Mouse (Mus musculus): ENCODE measurements around the gene Pdlim4. TPM values are rescaled to one million over a fixed set of nuclear protein-coding genes. Genes with fewer than 3 reads are reported as not detected.

Pdlim4 gene
- polyA plus RNA-seq, 1 experiment from 2014 or later = 27.8 TPM

DNA sequence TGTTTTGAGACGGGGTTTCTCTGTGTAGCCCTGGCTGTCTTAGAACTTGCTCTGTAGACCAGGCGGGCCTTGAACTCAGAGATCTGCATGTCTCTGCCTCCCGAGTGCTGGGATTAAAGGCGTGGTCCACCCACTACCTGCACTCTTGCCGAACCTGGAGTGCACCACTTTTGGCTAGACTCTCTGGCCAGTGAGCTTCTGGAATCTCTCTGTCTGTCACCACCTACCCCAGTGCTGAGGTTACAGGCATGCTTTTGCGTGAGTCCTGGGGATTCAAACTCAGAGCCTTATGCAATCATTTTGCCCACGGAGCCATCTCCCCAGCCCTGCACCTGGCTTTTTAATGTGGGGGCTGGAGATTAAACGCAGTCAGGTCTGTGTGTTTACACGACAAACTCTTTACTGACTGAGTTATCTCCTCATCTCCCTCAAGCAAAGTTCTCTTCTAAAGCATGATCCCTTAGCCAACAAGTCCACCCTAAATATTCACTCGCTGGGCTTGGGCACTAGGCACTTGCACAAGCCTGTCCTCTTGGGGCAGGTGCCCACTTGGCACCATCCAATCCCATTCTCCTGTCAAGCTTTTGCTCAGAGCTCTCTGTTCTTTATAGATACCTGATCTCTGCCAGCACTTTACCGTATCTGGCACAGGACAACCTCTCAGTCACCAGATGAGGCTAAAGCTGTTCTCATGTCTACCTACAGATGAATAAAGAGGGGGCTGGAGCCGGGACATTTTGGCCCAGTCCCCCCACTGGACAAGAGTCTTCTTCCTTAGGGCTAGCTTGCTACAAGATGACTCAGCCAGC, 3.5 kb downstream of the Pdlim4 start:
- no peak for DNase-seq (ENCODE audit: low spot score)
- H3K36me3 ChIP-seq = no peaks in the 10 kb centered on the region
- no peak overlapping the region for H3K27ac ChIP-seq
- no peak overlapping the region for H3K4me3 ChIP-seq
- peaks cover 53% of the 10 kb centered on the region for H3K4me1 ChIP-seq
- WGBS = 68% methylated on average over 12 of the region's 12 CpGs
- H3K27me3 ChIP-seq (ENCODE audit: insufficient read depth, poor library complexity, severe bottlenecking) = peaks cover 59% of the 10 kb centered on the region
- no peaks in the 10 kb centered on the region for H3K9me3 ChIP-seq

GRCm38 (mm10) chr11:54064412-54064978, 4.3 kb downstream of the Pdlim4 start:
- no peak overlapping the region for H3K4me3 ChIP-seq
- H3K36me3 ChIP-seq = no peaks in the 10 kb centered on the region
- H3K27ac ChIP-seq = peak overlapping the region; percentile 44; the same call in 1 of the 2 replicates
- peaks cover 61% of the 10 kb centered on the region for H3K4me1 ChIP-seq
- H3K9me3 ChIP-seq = no peaks in the 10 kb centered on the region
- WGBS = 39% methylated on average over 3 of the region's 3 CpGs
- DNase-seq (ENCODE audit: low spot score) = no peak
- peaks cover 58% of the 10 kb centered on the region for H3K27me3 ChIP-seq (ENCODE audit: insufficient read depth, poor library complexity, severe bottlenecking)

DNA sequence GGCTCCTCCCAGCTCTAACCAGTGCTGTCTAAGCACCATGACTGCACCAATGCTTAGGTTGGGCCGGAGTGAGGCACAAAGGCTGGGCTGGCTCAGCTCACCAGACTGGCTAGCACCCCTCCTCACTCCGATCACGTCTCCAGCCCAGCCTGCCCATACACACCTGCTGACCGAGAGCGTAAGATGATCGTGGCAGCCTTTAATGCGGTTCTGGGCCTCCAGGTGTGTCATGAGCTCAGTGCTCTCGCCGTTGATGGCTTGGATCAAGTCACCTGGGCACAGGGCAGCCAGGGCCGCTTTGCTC, 5.4 kb downstream of the Pdlim4 start:
- 87% methylated on average over 10 of the region's 10 CpGs for WGBS
- Histone ChIP-seq H3K9me3 (no peaks in the 10 kb centered on the region), H3K27me3 (ENCODE audit: insufficient read depth, poor library complexity, severe bottlenecking) (peaks cover 51% of the 10 kb centered on the region), H3K36me3 (no peaks in the 10 kb centered on the region), H3K4me3 (no peak overlapping the region), H3K27ac (no peak overlapping the region), H3K4me1 (peaks cover 64% of the 10 kb centered on the region)
- DNase-seq (ENCODE audit: low spot score) = no peak

DNA sequence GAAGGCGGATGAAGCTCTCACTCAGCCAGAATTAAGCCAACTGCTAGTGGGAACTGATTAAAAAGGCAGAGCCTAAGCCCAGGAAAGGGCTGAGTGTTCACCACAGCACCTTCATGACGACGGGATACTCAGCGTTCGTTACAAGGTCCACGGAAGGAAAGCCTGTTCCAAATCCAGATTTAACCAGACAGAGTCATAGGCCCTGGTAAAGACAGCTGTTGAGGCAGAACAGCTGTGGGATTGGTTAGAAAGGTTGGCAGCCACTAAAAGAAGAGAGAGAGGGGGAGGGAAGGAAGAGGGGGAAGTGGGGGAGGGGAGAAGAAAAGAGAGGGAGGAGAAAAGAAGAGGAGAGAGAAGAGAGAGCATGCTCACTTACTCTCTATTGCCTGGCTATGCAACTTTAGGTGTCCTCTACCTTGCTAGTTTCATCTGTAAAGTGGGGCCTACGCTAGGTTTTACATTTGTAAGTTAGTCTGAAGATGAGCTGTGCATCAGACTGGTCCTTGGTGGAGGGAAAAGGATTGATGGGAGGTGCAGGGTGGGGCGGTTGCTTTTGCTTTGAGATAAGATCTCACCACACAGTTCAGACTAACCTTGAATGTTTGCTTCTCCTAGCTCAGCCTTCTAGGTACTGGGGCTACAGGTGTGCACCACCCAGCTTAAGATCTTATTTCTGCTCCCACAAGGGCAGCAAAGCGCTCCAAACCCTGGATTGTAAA, 5.9 kb downstream of the Pdlim4 start:
- H3K9me3 ChIP-seq = no peaks in the 10 kb centered on the region
- H3K27ac ChIP-seq = no peak overlapping the region; the same call in 1 of the 2 replicates
- no peak for DNase-seq (ENCODE audit: low spot score)
- H3K4me3 ChIP-seq = no peak overlapping the region
- peaks cover 45% of the 10 kb centered on the region for H3K27me3 ChIP-seq (ENCODE audit: insufficient read depth, poor library complexity, severe bottlenecking)
- no peaks in the 10 kb centered on the region for H3K36me3 ChIP-seq
- H3K4me1 ChIP-seq = peaks cover 64% of the 10 kb centered on the region
- 71% methylated on average over 9 of the region's 9 CpGs for WGBS

DNA sequence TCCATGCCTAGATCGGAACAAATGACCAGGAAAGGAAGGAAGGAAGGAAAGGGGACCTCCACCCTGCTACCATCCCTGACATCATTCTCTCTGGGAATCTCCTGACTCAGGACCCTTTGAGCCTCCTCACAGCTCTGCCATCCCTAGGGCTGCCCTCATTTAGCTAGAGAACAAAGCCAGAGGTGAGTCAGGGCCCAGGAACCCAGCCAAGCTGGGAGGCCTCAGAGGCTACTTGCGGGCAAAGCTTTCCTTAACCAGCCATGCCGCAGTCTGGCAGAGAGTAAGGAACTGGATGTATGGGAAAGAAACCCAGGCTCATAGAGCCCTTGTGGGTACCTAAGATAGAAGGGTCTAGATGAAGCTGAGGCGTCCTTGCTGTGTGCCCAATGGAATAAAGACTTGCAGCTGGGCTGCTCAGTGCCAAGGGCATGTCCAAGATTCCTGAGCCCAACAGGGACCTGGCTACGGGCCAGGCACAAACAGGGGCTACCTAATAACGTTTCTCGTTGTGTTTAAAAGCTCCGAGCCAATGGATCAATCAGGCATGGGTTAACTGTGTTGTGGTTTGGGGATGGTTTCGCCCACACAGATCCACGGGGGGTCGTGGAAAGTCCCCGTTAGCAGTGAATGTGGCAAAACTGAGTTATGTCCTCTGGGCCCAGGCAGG, 6.6 kb downstream of the Pdlim4 start:
- no peak overlapping the region for H3K4me3 ChIP-seq
- no peaks in the 10 kb centered on the region for H3K9me3 ChIP-seq
- WGBS = 82% methylated on average over 12 of the region's 12 CpGs
- no peaks in the 10 kb centered on the region for H3K36me3 ChIP-seq
- DNase-seq (ENCODE audit: low spot score) = no peak
- peaks cover 43% of the 10 kb centered on the region for H3K27me3 ChIP-seq (ENCODE audit: insufficient read depth, poor library complexity, severe bottlenecking)
- H3K27ac ChIP-seq = no peak overlapping the region; the same call in 1 of the 2 replicates
- peaks cover 64% of the 10 kb centered on the region for H3K4me1 ChIP-seq

DNA sequence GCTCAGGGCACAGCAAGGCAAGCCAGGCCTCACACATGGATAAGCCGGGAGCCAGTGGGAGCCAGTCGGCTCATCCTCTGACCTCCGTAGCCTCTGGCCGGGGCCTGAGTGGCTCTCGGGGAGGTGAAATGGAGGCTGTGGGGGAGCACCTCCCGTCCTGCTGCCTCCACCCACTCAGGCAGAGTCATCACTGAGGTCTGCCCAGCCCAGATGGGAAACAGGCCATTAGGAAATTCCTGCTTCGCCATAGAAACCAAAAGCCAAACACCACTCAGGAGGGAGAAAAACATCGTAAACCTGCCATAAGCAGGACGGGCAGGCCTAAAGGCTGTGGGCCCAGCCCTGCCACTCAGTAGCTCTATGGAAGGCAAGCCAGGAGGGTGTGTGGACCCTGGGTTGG, 8.5 kb downstream of the Pdlim4 start:
- Histone ChIP-seq H3K4me1 (peaks cover 61% of the 10 kb centered on the region), H3K4me3 (no peak overlapping the region), H3K27ac (peak overlapping the region; percentile 56; the same call in 1 of the 2 replicates), H3K27me3 (ENCODE audit: insufficient read depth, poor library complexity, severe bottlenecking) (peaks cover 46% of the 10 kb centered on the region; the same call in 1 of the 2 replicates), H3K36me3 (no peaks in the 10 kb centered on the region), H3K9me3 (no peaks in the 10 kb centered on the region)
- DNase-seq (ENCODE audit: low spot score) = no peak
- WGBS = 32% methylated on average over 9 of the region's 9 CpGs

DNA sequence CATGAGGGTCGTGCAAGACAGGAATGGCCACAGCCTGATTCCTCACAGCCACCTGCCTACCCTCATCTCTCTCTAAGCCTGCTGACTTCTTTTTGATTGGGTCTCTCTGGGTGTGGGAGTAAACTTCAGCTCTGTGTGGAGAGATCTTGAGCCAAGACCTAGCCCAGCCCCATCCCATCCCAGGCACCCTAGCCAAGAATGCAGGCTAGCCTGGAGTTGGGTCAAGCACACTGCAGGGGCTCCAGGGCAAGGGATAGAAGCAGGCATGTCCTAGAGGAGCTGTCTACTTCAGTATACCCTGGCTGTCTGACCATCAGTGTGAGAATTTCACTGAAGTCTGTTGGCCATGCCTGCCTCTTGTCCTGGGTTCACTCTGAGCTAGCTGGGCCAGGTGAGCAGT, 9.3 kb downstream of the Pdlim4 start:
- Histone ChIP-seq H3K27ac (0 out of 2 replicates have a peak overlapping the region, but pooled peaks have one; percentile 56), H3K4me1 (peaks cover 58% of the 10 kb centered on the region), H3K4me3 (no peak overlapping the region), H3K9me3 (no peaks in the 10 kb centered on the region), H3K36me3 (no peaks in the 10 kb centered on the region), H3K27me3 (ENCODE audit: insufficient read depth, poor library complexity, severe bottlenecking) (peaks cover 49% of the 10 kb centered on the region; the same call in 1 of the 2 replicates)
- DNase-seq (ENCODE audit: low spot score) = no peak
- 41% methylated on average over 1 of the region's 1 CpGs for WGBS

DNA sequence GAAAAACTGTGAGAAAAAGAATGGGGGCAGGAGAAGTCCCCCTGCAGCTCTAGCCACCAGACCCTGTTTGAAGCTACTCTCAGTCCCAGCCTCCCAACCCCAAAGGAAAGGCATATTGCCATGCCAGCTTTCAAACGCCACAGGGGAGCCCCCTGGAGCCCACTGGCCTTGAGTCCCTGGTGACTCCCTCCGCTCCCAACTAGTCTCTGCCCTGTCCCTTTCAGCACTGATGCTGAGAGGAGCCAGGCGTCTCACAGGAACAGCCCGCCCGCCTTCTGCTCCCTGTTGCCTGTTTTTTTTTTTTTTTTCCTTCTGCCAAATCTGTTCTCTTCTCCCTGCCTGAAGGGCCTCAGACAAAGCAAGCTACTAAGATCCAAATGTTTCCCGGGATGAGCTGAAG, 10.2 kb downstream of the Pdlim4 start:
- Histone ChIP-seq H3K9me3 (no peaks in the 10 kb centered on the region), H3K27me3 (ENCODE audit: insufficient read depth, poor library complexity, severe bottlenecking) (peaks cover 46% of the 10 kb centered on the region; the same call in 1 of the 2 replicates), H3K4me3 (no peak overlapping the region), H3K27ac (peak overlapping the region; percentile 38; the same call in 1 of the 2 replicates), H3K36me3 (no peaks in the 10 kb centered on the region), H3K4me1 (peaks cover 53% of the 10 kb centered on the region)
- no peak for DNase-seq (ENCODE audit: low spot score)
- 6% methylated on average over 6 of the region's 6 CpGs for WGBS

GRCm38 (mm10) chr11:54058056-54058617, 10.7 kb downstream of the Pdlim4 start:
- Histone ChIP-seq H3K4me1 (peaks cover 55% of the 10 kb centered on the region), H3K4me3 (no peak overlapping the region), H3K36me3 (no peaks in the 10 kb centered on the region), H3K27me3 (ENCODE audit: insufficient read depth, poor library complexity, severe bottlenecking) (peaks cover 41% of the 10 kb centered on the region; the same call in 1 of the 2 replicates), H3K9me3 (no peaks in the 10 kb centered on the region), H3K27ac (peak overlapping the region; percentile 38)
- no peak for DNase-seq (ENCODE audit: low spot score)
- WGBS = 45% methylated on average over 10 of the region's 10 CpGs

GRCm38 (mm10) chr11:54057428-54057827, 11.4 kb downstream of the Pdlim4 start:
- Histone ChIP-seq H3K4me3 (no peak overlapping the region), H3K4me1 (peaks cover 53% of the 10 kb centered on the region), H3K36me3 (no peaks in the 10 kb centered on the region), H3K27me3 (ENCODE audit: insufficient read depth, poor library complexity, severe bottlenecking) (peaks cover 41% of the 10 kb centered on the region; the same call in 1 of the 2 replicates), H3K27ac (0 out of 2 replicates have a peak overlapping the region, but pooled peaks have one; percentile 17), H3K9me3 (no peaks in the 10 kb centered on the region)
- DNase-seq (ENCODE audit: low spot score) = no peak
- 23% methylated on average over 2 of the region's 2 CpGs for WGBS

- peaks cover 44% of the 10 kb centered on the region for H3K4me1 ChIP-seq
- H3K4me3 ChIP-seq = no peak overlapping the region
- peaks cover 35% of the 10 kb centered on the region; the same call in 1 of the 2 replicates for H3K27me3 ChIP-seq (ENCODE audit: insufficient read depth, poor library complexity, severe bottlenecking)
- H3K27ac ChIP-seq = 0 out of 2 replicates have a peak overlapping the region, but pooled peaks have one; percentile 17
- DNase-seq (ENCODE audit: low spot score) = no peak
- 58% methylated on average over 8 of the region's 8 CpGs for WGBS
- no peaks in the 10 kb centered on the region for H3K9me3 ChIP-seq
- no peaks in the 10 kb centered on the region for H3K36me3 ChIP-seq
Measured at GRCm38 (mm10) chr11:54056132-54056531, 12.7 kb downstream of the Pdlim4 start.

DNA sequence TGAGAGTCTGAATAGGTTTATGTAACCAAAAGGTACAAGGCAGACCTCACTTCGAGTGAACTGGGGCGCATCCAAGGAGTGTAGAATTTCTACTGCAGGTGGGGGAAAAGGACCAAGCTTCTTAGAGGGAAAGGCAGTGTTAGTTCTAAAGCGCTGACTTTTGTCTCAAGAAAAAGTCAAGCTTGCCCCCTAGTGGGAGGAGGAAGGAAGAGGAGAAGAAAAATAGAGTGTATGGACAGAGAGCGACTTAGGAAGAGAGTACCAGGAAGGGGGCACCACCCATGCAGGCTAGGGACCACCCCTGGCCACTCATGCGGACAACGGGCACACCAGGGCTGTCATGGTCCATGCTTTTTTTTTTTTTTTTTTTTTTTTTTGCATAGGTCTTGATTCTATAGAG, 14.6 kb downstream of the Pdlim4 start:
- Histone ChIP-seq H3K9me3 (no peaks in the 10 kb centered on the region), H3K36me3 (no peaks in the 10 kb centered on the region), H3K27ac (no peak overlapping the region), H3K27me3 (ENCODE audit: insufficient read depth, poor library complexity, severe bottlenecking) (peaks cover 21% of the 10 kb centered on the region; the same call in 1 of the 2 replicates), H3K4me3 (no peak overlapping the region), H3K4me1 (peaks cover 31% of the 10 kb centered on the region)
- WGBS = 39% methylated on average over 6 of the region's 6 CpGs
- no peak for DNase-seq (ENCODE audit: low spot score)
